Mouse (Mus musculus) embryo, embryonic 10 days (tissue): ENCODE measurements around the gene Asap3.
A peak's percentile ranks its signal among the peaks of the same experiment; 100 is the strongest.

Experiments used
- DNase-seq: peaks from one replicate; pipeline ENCODE4 v3.0.0-alpha.2; 2015; ENCODE audit warnings: low spot score

Asap3 gene

GRCm38 (mm10) chr4:136259916-136260315 is 53.8 kb downstream of the Asap3 start:
- no peak for DNase-seq

GRCm38 (mm10) chr4:136260491-136261180 is 54.5 kb downstream of the Asap3 start:
- DNase-seq, result peak; percentile 85

GRCm38 (mm10) chr4:136261912-136262311 is 55.7 kb downstream of the Asap3 start:
- no peak for DNase-seq

- no peak for DNase-seq
Observed at GRCm38 (mm10) chr4:136263555-136263954, 57.4 kb downstream of the Asap3 start.

GRCm38 (mm10) chr4:136266716-136267343 is 60.7 kb downstream of the Asap3 start:
- DNase-seq, result no peak

GRCm38 (mm10) chr4:136268912-136269311 is 62.7 kb downstream of the Asap3 start:
- DNase-seq, result no peak

GRCm38 (mm10) chr4:136270648-136271047 is 64.5 kb downstream of the Asap3 start:
- DNase-seq, result no peak

GRCm38 (mm10) chr4:136281097-136281496 is 74.9 kb downstream of the Asap3 start:
- no peak for DNase-seq

GRCm38 (mm10) chr4:136281611-136282010 is 75.4 kb downstream of the Asap3 start:
- DNase-seq, result no peak

GRCm38 (mm10) chr4:136282621-136283480 is 76.7 kb downstream of the Asap3 start:
- peak; percentile 55 for DNase-seq

- peak; percentile 54 for DNase-seq
Observed at GRCm38 (mm10) chr4:136283783-136284182, 77.6 kb downstream of the Asap3 start.

- no peak for DNase-seq
Observed at GRCm38 (mm10) chr4:136284455-136284854, 78.3 kb downstream of the Asap3 start, which contains the start of gene Zfp46. Zfp46 (plus strand) TSS chr4:136284683.

- no peak for DNase-seq
Observed at GRCm38 (mm10) chr4:136284891-136285290, 78.7 kb downstream of the Asap3 start.

GRCm38 (mm10) chr4:136285348-136285810 is 79.2 kb downstream of the Asap3 start:
- peak; percentile 97 for DNase-seq

GRCm38 (mm10) chr4:136285811-136286371 is 79.7 kb downstream of the Asap3 start:
- peak; percentile 99 for DNase-seq

- peak; percentile 38 for DNase-seq
Observed at GRCm38 (mm10) chr4:136289918-136290780, 84.0 kb downstream of the Asap3 start.

- peak; percentile 17 for DNase-seq
Observed at GRCm38 (mm10) chr4:136290781-136291595, 84.8 kb downstream of the Asap3 start.

- no peak for DNase-seq
Observed at GRCm38 (mm10) chr4:136291692-136292091, 85.5 kb downstream of the Asap3 start.
